Mouse (Mus musculus): Measurements from ENCODE around the gene Myh7. TPM values are rescaled to one million over a fixed set of nuclear protein-coding genes. Genes with fewer than 3 reads are reported as not detected.
"Not testable (repeated sequence)": the region's sequence is repeated elsewhere in the genome, so short reads cannot be mapped to it uniquely, and the experiment has no call there.

Gene Myh7
- 8.0 and 13.3 TPM in 2 replicates for polyA plus RNA-seq (2012; rRNA removed)

GRCm38 (mm10) chr14:54994136-54994868 lies at the start of gene Myh7:
Myh7 (minus strand) TSS chr14:54994626.
- 43% methylated on average over 11 of the region's 11 CpGs for WGBS
- Histone ChIP-seq H3K4me3 (replicated peaks; ENCODE audit: extremely low read depth, low read depth, low read length) (no peak within 1 kb of the TSS), H3K4me1 (ENCODE audit: control insufficient read depth, insufficient read depth, low read length) (no peaks in the 10 kb centered on the region)
- DNase-seq, result no peak
- TF ChIP-seq POLR2A (IDR thresholded peaks at IDR 0.05; ENCODE audit: borderline replicate concordance, extremely low read depth, low read depth, low read length) (no peak), CTCF (IDR thresholded peaks at IDR 0.05; ENCODE audit: insufficient read depth, low read length) (no peak)

- 53% methylated on average over 2 of the region's 2 CpGs for WGBS
- not testable (repeated sequence) for DNase-seq; H3K4me1 ChIP-seq (ENCODE audit: control insufficient read depth, insufficient read depth, low read length); H3K4me3 ChIP-seq (replicated peaks; ENCODE audit: extremely low read depth, low read depth, low read length)
Measured at GRCm38 (mm10) chr14:55043694-55044093, 49.3 kb upstream of the Myh7 start.

GRCm38 (mm10) chr14:55032695-55033225 lies 38.3 kb upstream of the Myh7 start:
- H3K4me3 ChIP-seq (replicated peaks; ENCODE audit: extremely low read depth, low read depth, low read length), result no peak overlapping the region
- WGBS, result 51% methylated on average over 19 of the region's 19 CpGs
- H3K4me1 ChIP-seq (ENCODE audit: control insufficient read depth, insufficient read depth, low read length), result no peaks in the 10 kb centered on the region
- no peak for DNase-seq
- TF ChIP-seq POLR2A (IDR thresholded peaks at IDR 0.05; ENCODE audit: borderline replicate concordance, extremely low read depth, low read depth, low read length) (no peak), CTCF (IDR thresholded peaks at IDR 0.05; ENCODE audit: insufficient read depth, low read length) (no peak)

- no peak; the same call in 1 of the 2 replicates for TF ChIP-seq CTCF (IDR thresholded peaks at IDR 0.05; ENCODE audit: insufficient read depth, low read length)
- no peak for TF ChIP-seq POLR2A (IDR thresholded peaks at IDR 0.05; ENCODE audit: borderline replicate concordance, extremely low read depth, low read depth, low read length)
- no peak overlapping the region for H3K4me3 ChIP-seq (replicated peaks; ENCODE audit: extremely low read depth, low read depth, low read length)
- no peak for DNase-seq
- no peaks in the 10 kb centered on the region for H3K4me1 ChIP-seq (ENCODE audit: control insufficient read depth, insufficient read depth, low read length)
- 18% methylated on average over 11 of the region's 11 CpGs for WGBS
Measured at GRCm38 (mm10) chr14:55029034-55029698, 34.7 kb upstream of the Myh7 start.

GRCm38 (mm10) chr14:55028333-55028835 lies 34.0 kb upstream of the Myh7 start:
- 44% methylated on average over 5 of the region's 5 CpGs for WGBS

GRCm38 (mm10) chr14:55027653-55028052 lies 33.2 kb upstream of the Myh7 start:
- DNase-seq, result no peak
- no peak overlapping the region for H3K4me3 ChIP-seq (replicated peaks; ENCODE audit: extremely low read depth, low read depth, low read length)
- TF ChIP-seq CTCF (IDR thresholded peaks at IDR 0.05; ENCODE audit: insufficient read depth, low read length) (no peak), POLR2A (IDR thresholded peaks at IDR 0.05; ENCODE audit: borderline replicate concordance, extremely low read depth, low read depth, low read length) (no peak)
- H3K4me1 ChIP-seq (ENCODE audit: control insufficient read depth, insufficient read depth, low read length), result no peaks in the 10 kb centered on the region
- 29% methylated on average over 6 of the region's 6 CpGs for WGBS

More at GRCm38 (mm10) chr14:55028333-55028835, 34.0 kb upstream of the Myh7 start:
- H3K4me3 ChIP-seq (replicated peaks; ENCODE audit: extremely low read depth, low read depth, low read length), result no peak overlapping the region
- no peaks in the 10 kb centered on the region for H3K4me1 ChIP-seq (ENCODE audit: control insufficient read depth, insufficient read depth, low read length)
- TF ChIP-seq CTCF (IDR thresholded peaks at IDR 0.05; ENCODE audit: insufficient read depth, low read length), result no peak
- TF ChIP-seq POLR2A (IDR thresholded peaks at IDR 0.05; ENCODE audit: borderline replicate concordance, extremely low read depth, low read depth, low read length), result no peak
- no peak for DNase-seq

GRCm38 (mm10) chr14:55027251-55027650 lies 32.8 kb upstream of the Myh7 start:
- no peaks in the 10 kb centered on the region for H3K4me1 ChIP-seq (ENCODE audit: control insufficient read depth, insufficient read depth, low read length)
- no peak overlapping the region for H3K4me3 ChIP-seq (replicated peaks; ENCODE audit: extremely low read depth, low read depth, low read length)
- no peak for DNase-seq
- 33% methylated on average over 5 of the region's 5 CpGs for WGBS
- TF ChIP-seq POLR2A (IDR thresholded peaks at IDR 0.05; ENCODE audit: borderline replicate concordance, extremely low read depth, low read depth, low read length), result no peak
- TF ChIP-seq CTCF (IDR thresholded peaks at IDR 0.05; ENCODE audit: insufficient read depth, low read length), result no peak

- 79% methylated on average over 5 of the region's 5 CpGs for WGBS
- TF ChIP-seq CTCF (IDR thresholded peaks at IDR 0.05; ENCODE audit: insufficient read depth, low read length) (no peak), POLR2A (IDR thresholded peaks at IDR 0.05; ENCODE audit: borderline replicate concordance, extremely low read depth, low read depth, low read length) (no peak)
- no peak for DNase-seq
Measured at GRCm38 (mm10) chr14:55025527-55025926, 31.1 kb upstream of the Myh7 start.

GRCm38 (mm10) chr14:55024236-55024635 lies 29.8 kb upstream of the Myh7 start:
- H3K4me3 ChIP-seq (replicated peaks; ENCODE audit: extremely low read depth, low read depth, low read length), result no peak overlapping the region
- 64% methylated on average over 7 of the region's 7 CpGs for WGBS
- H3K4me1 ChIP-seq (ENCODE audit: control insufficient read depth, insufficient read depth, low read length), result no peaks in the 10 kb centered on the region
- peak; percentile 36 for DNase-seq
- TF ChIP-seq POLR2A (IDR thresholded peaks at IDR 0.05; ENCODE audit: borderline replicate concordance, extremely low read depth, low read depth, low read length) (no peak), CTCF (IDR thresholded peaks at IDR 0.05; ENCODE audit: insufficient read depth, low read length) (peak; percentile 62)

More at GRCm38 (mm10) chr14:55025527-55025926, 31.1 kb upstream of the Myh7 start:
- H3K4me1 ChIP-seq (ENCODE audit: control insufficient read depth, insufficient read depth, low read length), result no peaks in the 10 kb centered on the region
- no peak overlapping the region for H3K4me3 ChIP-seq (replicated peaks; ENCODE audit: extremely low read depth, low read depth, low read length)
